Mouse (Mus musculus): ENCODE data around the gene Xdh. TPM values are rescaled to one million over a fixed set of nuclear protein-coding genes. Genes with fewer than 3 reads are reported as not detected.

The Xdh gene
- polyA plus RNA-seq, 1 experiment from 2014 or later = 0.11 TPM

- H3K9me3 ChIP-seq (ENCODE audit: control insufficient read depth, low read length) = no peaks in the 10 kb centered on the region
- 83% methylated on average over 4 of the region's 4 CpGs for WGBS
- H3K9ac ChIP-seq (ENCODE audit: low read length) = no peak overlapping the region
- ATAC-seq (replicated peaks; ENCODE audit: low FRiP score) (no peak), DNase-seq (ENCODE audit: low spot score) (no peak)
- H3K4me3 ChIP-seq (ENCODE audit: low read depth, low read length) = no peak overlapping the region
- H3K4me2 ChIP-seq (ENCODE audit: low read depth, low read length, severe bottlenecking) = no peak overlapping the region
- H3K27me3 ChIP-seq (ENCODE audit: control insufficient read depth, insufficient read depth, low read length) = no peaks in the 10 kb centered on the region
- no peaks in the 10 kb centered on the region for H3K4me1 ChIP-seq (replicated peaks; ENCODE audit: control insufficient read depth, insufficient read depth, low read length)
- H3K36me3 ChIP-seq (ENCODE audit: control insufficient read depth, insufficient read depth, low read length) = no peaks in the 10 kb centered on the region
- no peak overlapping the region for H3K27ac ChIP-seq (ENCODE audit: low read depth, low read length)
Observed at GRCm38 (mm10) chr17:73971291-73971690, 21.3 kb upstream of the Xdh start.

DNA sequence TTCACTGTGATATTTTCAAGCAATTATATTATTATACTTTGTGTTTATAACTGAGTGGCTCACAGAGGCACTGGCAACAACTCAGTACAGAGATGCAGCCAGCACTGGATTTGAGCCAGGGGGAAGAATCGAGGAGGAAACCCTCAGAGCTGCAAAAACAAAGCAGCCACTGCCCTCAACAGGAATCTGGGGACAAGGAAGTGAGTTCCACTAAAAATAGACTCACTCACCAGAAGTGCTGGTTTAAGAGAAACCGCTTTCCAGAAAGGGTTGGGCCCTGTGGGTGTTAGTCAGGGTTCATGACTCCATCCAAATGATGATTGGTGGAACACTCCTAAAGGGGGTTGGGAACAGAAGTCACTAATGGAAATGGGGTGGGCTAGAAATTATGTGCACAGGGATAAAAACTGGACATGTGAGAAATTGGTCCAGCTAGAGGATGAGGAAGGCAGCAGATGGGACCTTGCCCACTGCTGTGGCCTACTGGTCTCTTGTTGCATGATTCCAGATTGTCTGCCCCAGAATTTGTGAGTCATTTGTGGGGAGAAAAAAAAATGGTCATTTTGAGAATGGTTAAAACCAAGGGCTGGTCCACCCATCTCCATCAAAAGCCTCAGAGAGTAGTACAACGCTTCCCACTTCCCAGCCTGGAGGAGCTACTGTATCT is 20.5 kb upstream of the Xdh start:
- H3K36me3 ChIP-seq (ENCODE audit: control insufficient read depth, insufficient read depth, low read length) = no peaks in the 10 kb centered on the region
- H3K4me1 ChIP-seq (replicated peaks; ENCODE audit: control insufficient read depth, insufficient read depth, low read length) = no peaks in the 10 kb centered on the region

DNA sequence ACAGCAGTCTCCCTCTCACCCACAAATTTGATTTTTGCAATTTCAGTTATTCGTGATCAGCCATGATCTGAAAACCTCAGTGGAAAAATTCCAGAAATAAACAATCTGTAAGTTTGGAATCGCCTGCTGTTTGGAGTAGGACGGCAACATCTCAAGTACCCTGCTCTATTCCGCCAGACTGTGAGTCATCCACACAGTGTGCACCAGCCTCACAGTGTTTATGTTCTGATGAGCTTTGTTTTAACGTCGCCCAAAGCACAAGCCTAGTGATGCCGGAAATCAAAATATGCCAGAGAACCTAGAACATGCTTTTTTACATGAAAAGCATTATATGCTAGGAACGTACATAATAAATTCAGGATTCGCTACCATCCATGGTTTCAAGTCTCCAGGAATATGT is 14.9 kb upstream of the Xdh start:
- Histone ChIP-seq H3K27ac (ENCODE audit: low read depth, low read length) (no peak overlapping the region), H3K27me3 (ENCODE audit: control insufficient read depth, insufficient read depth, low read length) (no peaks in the 10 kb centered on the region), H3K4me3 (ENCODE audit: low read depth, low read length) (no peak overlapping the region), H3K4me2 (ENCODE audit: low read depth, low read length, severe bottlenecking) (no peak overlapping the region), H3K36me3 (ENCODE audit: control insufficient read depth, insufficient read depth, low read length) (no peaks in the 10 kb centered on the region), H3K4me1 (replicated peaks; ENCODE audit: control insufficient read depth, insufficient read depth, low read length) (no peaks in the 10 kb centered on the region), H3K9ac (ENCODE audit: low read length) (no peak overlapping the region), H3K9me3 (ENCODE audit: control insufficient read depth, low read length) (no peaks in the 10 kb centered on the region)
- no peak for DNase-seq (ENCODE audit: low spot score)
- 94% methylated on average over 9 of the region's 9 CpGs for WGBS
- no peak for ATAC-seq (replicated peaks; ENCODE audit: low FRiP score)

More for the DNA sequence above, 20.5 kb upstream of the Xdh start:
- ATAC-seq (replicated peaks; ENCODE audit: low FRiP score) = no peak
- Histone ChIP-seq H3K27ac (ENCODE audit: low read depth, low read length) (no peak overlapping the region), H3K27me3 (ENCODE audit: control insufficient read depth, insufficient read depth, low read length) (no peaks in the 10 kb centered on the region), H3K9me3 (ENCODE audit: control insufficient read depth, low read length) (no peaks in the 10 kb centered on the region), H3K9ac (ENCODE audit: low read length) (no peak overlapping the region), H3K4me3 (ENCODE audit: low read depth, low read length) (no peak overlapping the region), H3K4me2 (ENCODE audit: low read depth, low read length, severe bottlenecking) (no peak overlapping the region)
- 84% methylated on average over 3 of the region's 3 CpGs for WGBS
- no peak for DNase-seq (ENCODE audit: low spot score)

DNA sequence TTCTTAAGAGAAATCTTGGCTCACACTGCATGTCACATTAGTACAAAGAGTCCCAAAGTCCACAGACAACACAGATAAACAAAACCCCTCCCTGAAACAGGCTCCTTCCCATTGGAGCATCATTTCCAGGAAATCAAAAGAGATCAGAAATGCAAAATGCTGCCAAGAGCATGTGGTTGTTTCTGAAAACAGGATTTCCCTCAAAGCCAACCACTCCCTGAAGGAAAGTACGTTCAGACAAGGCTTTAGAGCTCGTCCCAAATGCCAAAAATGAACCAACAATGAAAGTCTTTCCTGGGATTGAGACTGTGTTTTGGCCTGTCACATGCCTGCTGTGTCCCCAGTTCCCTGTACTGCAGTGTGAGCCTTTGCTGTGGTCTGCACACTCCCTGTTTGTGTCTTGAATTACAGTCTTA is 12.6 kb upstream of the Xdh start:
- ATAC-seq (replicated peaks; ENCODE audit: low FRiP score) (no peak), DNase-seq (ENCODE audit: low spot score) (no peak)
- Histone ChIP-seq H3K27me3 (ENCODE audit: control insufficient read depth, insufficient read depth, low read length) (no peaks in the 10 kb centered on the region), H3K9me3 (ENCODE audit: control insufficient read depth, low read length) (no peaks in the 10 kb centered on the region), H3K4me2 (ENCODE audit: low read depth, low read length, severe bottlenecking) (no peak overlapping the region), H3K4me3 (ENCODE audit: low read depth, low read length) (no peak overlapping the region), H3K27ac (ENCODE audit: low read depth, low read length) (no peak overlapping the region), H3K36me3 (ENCODE audit: control insufficient read depth, insufficient read depth, low read length) (no peaks in the 10 kb centered on the region), H3K9ac (ENCODE audit: low read length) (no peak overlapping the region), H3K4me1 (replicated peaks; ENCODE audit: control insufficient read depth, insufficient read depth, low read length) (no peaks in the 10 kb centered on the region)
- WGBS = 82% methylated on average over 2 of the region's 2 CpGs

GRCm38 (mm10) chr17:73961801-73962403 is 11.9 kb upstream of the Xdh start:
- H3K4me1 ChIP-seq (replicated peaks; ENCODE audit: control insufficient read depth, insufficient read depth, low read length) = no peaks in the 10 kb centered on the region
- H3K4me3 ChIP-seq (ENCODE audit: low read depth, low read length) = no peak overlapping the region
- DNase-seq (ENCODE audit: low spot score) (no peak), ATAC-seq (replicated peaks; ENCODE audit: low FRiP score) (no peak)
- WGBS = 92% methylated on average over 1 of the region's 1 CpGs
- no peaks in the 10 kb centered on the region for H3K36me3 ChIP-seq (ENCODE audit: control insufficient read depth, insufficient read depth, low read length)
- H3K9ac ChIP-seq (ENCODE audit: low read length) = no peak overlapping the region
- H3K27ac ChIP-seq (ENCODE audit: low read depth, low read length) = no peak overlapping the region
- no peak overlapping the region for H3K4me2 ChIP-seq (ENCODE audit: low read depth, low read length, severe bottlenecking)
- H3K27me3 ChIP-seq (ENCODE audit: control insufficient read depth, insufficient read depth, low read length) = no peaks in the 10 kb centered on the region
- H3K9me3 ChIP-seq (ENCODE audit: control insufficient read depth, low read length) = no peaks in the 10 kb centered on the region

DNA sequence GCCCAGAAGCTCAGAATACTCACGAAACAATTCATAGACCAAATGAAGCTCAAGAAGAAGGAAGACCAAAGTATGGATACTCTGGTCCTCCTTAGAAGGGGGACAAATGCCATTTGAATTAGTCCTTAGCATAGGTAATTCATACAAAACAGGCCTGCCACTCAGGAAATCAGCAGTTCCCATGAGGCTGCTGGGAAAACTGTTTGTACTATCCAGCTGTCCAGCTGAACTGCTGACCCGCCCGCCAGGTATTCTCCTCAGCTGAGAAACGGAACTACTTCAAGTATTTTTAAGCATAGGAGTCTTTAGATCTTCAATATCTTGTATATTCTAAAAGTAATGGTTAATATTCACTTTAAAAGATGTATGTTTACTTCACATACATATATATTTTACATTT is 10.7 kb upstream of the Xdh start:
- no peak overlapping the region for H3K4me2 ChIP-seq (ENCODE audit: low read depth, low read length, severe bottlenecking)
- no peaks in the 10 kb centered on the region for H3K4me1 ChIP-seq (replicated peaks; ENCODE audit: control insufficient read depth, insufficient read depth, low read length)
- no peak for DNase-seq (ENCODE audit: low spot score)
- no peak for ATAC-seq (replicated peaks; ENCODE audit: low FRiP score)
- H3K4me3 ChIP-seq (ENCODE audit: low read depth, low read length) = no peak overlapping the region
- no peaks in the 10 kb centered on the region for H3K9me3 ChIP-seq (ENCODE audit: control insufficient read depth, low read length)
- 89% methylated on average over 4 of the region's 4 CpGs for WGBS
- no peaks in the 10 kb centered on the region for H3K27me3 ChIP-seq (ENCODE audit: control insufficient read depth, insufficient read depth, low read length)
- H3K27ac ChIP-seq (ENCODE audit: low read depth, low read length) = no peak overlapping the region
- H3K36me3 ChIP-seq (ENCODE audit: control insufficient read depth, insufficient read depth, low read length) = no peaks in the 10 kb centered on the region
- no peak overlapping the region for H3K9ac ChIP-seq (ENCODE audit: low read length)

GRCm38 (mm10) chr17:73952103-73952521 is 2.1 kb upstream of the Xdh start:
- Histone ChIP-seq H3K4me3 (ENCODE audit: low read depth, low read length) (no peak overlapping the region), H3K27ac (ENCODE audit: low read depth, low read length) (no peak overlapping the region), H3K27me3 (ENCODE audit: control insufficient read depth, insufficient read depth, low read length) (no peaks in the 10 kb centered on the region), H3K4me2 (ENCODE audit: low read depth, low read length, severe bottlenecking) (no peak overlapping the region), H3K36me3 (ENCODE audit: control insufficient read depth, insufficient read depth, low read length) (no peaks in the 10 kb centered on the region), H3K9me3 (ENCODE audit: control insufficient read depth, low read length) (no peaks in the 10 kb centered on the region), H3K9ac (ENCODE audit: low read length) (no peak overlapping the region), H3K4me1 (replicated peaks; ENCODE audit: control insufficient read depth, insufficient read depth, low read length) (no peaks in the 10 kb centered on the region)
- DNase-seq (ENCODE audit: low spot score) (no peak), ATAC-seq (replicated peaks; ENCODE audit: low FRiP score) (no peak)
- 90% methylated on average over 4 of the region's 4 CpGs for WGBS

DNA sequence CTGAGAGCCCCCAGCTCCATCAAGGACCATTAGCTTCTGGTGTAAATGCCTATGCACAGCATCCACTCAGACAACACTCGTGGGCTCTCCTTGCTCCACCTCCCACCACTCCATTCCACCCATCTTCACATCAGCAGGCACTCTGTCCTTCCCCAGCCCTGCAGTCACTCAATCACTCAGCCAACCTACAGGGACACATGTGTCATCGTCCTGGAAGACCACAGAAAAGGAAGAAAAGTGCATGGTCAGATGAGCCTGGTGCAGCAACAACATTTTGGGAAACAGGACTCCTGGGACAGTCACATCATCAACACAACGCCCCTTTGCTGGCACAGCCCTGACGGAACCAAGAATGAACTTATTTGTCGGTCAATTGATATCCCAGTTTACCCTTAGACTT is 974 bp upstream of the Xdh start:
- Histone ChIP-seq H3K4me2 (ENCODE audit: low read depth, low read length, severe bottlenecking) (no peak overlapping the region), H3K4me3 (ENCODE audit: low read depth, low read length) (no peak overlapping the region), H3K27me3 (ENCODE audit: control insufficient read depth, insufficient read depth, low read length) (no peaks in the 10 kb centered on the region), H3K9me3 (ENCODE audit: control insufficient read depth, low read length) (no peaks in the 10 kb centered on the region), H3K4me1 (replicated peaks; ENCODE audit: control insufficient read depth, insufficient read depth, low read length) (no peaks in the 10 kb centered on the region), H3K9ac (ENCODE audit: low read length) (no peak overlapping the region), H3K27ac (ENCODE audit: low read depth, low read length) (no peak overlapping the region), H3K36me3 (ENCODE audit: control insufficient read depth, insufficient read depth, low read length) (no peaks in the 10 kb centered on the region)
- ATAC-seq (replicated peaks; ENCODE audit: low FRiP score) (no peak), DNase-seq (ENCODE audit: low spot score) (no peak)
- WGBS = 90% methylated on average over 5 of the region's 5 CpGs

GRCm38 (mm10) chr17:73949498-73949897 is 498 bp downstream of the Xdh start:
- no peak for ATAC-seq (replicated peaks; ENCODE audit: low FRiP score)
- no peaks in the 10 kb centered on the region for H3K9me3 ChIP-seq (ENCODE audit: control insufficient read depth, low read length)
- no peak overlapping the region for H3K4me2 ChIP-seq (ENCODE audit: low read depth, low read length, severe bottlenecking)
- H3K27ac ChIP-seq (ENCODE audit: low read depth, low read length) = no peak overlapping the region
- H3K4me1 ChIP-seq (replicated peaks; ENCODE audit: control insufficient read depth, insufficient read depth, low read length) = no peaks in the 10 kb centered on the region
- H3K27me3 ChIP-seq (ENCODE audit: control insufficient read depth, insufficient read depth, low read length) = no peaks in the 10 kb centered on the region
- no peak for DNase-seq (ENCODE audit: low spot score)
- no peak overlapping the region for H3K9ac ChIP-seq (ENCODE audit: low read length)
- H3K36me3 ChIP-seq (ENCODE audit: control insufficient read depth, insufficient read depth, low read length) = no peaks in the 10 kb centered on the region
- 80% methylated on average over 4 of the region's 4 CpGs for WGBS
- H3K4me3 ChIP-seq (ENCODE audit: low read depth, low read length) = no peak overlapping the region
